Mouse (Mus musculus): ENCODE results near the gene Nop14.
A peak's percentile ranks its signal among the peaks of the same experiment; 100 is the strongest.

The Nop14 gene

DNA sequence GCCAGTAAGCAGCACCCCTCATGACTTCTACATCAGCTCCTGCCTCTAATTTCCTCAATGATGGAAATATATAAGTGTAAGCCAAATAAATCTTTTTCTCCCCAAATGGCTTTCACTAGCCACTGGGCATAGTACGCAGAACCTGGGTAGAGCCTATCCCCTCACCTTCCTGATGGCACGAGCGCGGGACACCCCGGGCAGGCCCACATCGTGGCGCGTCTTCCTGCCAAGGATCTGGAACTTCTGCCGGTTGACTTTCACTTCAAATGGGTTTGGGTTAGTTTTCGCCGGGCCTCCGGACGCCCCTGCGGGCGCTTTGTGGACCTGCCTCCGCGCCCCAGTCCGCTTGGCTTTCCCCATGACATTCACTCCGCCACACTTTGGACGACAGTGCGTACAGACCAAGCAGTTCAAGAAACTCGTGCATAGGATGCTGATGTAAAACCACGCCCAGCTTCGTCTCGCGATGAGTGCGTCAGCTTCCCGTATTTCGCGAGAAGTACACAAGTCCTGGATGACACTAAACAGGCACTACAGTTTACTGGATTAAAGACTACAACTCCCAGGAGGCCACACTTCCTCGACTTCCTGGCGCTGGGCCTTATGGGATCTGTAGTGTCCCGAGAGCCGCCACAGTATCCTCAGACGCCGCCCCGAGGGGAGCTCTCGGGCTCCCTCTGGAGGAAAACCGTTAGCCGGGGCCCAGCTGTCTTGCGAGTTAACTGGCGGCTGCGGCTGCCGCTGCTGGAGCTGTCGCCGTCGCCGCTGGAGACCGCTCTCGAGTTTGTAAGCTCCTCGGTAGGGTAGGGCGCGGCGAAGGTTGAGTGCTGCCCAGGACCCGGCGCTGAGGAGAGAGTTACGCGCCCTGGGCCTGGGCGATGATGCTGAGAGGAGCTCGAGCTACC lies at the start of gene Nop14, which contains the start of gene Grk4:
Nop14 (minus strand) TSS at position 463 of the 905 bp plus-strand sequence.
Grk4 (plus strand) TSS at position 694 of the 905 bp plus-strand sequence.
- peak; percentile 99 for DNase-seq (ENCODE audit: low read depth)

DNA sequence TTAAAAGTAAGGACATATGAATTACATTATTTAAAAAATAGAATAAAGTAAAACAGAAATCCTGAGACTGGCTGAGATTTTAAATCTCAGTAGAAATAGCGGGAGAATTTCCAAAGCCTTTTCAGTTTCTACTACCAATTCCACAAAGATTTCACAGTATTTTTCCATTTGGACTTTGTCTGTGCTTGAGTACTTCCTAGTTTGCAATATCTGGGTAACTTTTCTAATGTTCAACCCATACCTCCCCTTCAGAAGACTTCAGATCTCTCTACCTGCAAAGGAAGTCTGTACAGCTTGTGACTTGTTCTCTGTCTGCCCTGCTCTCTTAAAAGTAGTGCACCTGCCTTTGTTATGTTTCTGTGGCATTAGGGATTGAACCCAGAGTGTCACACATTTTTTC lies 48.5 kb upstream of the Nop14 start:
- DNase-seq (ENCODE audit: low read depth), result no peak

DNA sequence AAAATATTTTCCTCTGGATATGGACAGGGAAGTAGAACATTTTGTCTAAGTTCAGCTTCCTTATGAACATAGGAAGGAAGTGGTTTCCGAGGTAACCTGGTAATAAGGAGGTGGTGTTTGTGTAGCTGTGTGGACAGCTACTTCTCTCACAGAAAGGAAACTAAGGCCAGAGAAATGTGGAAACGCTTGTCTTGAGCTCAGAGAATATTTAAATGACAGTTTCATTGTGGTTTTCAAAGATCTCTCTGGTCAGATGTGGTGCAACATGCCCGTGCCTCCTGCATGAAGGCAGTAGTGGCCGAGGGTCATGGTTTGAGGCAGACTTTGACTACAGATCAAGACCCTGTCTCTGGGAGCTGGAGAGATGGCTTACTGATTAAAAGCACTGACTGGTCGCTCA lies 35.6 kb upstream of the Nop14 start:
- DNase-seq (ENCODE audit: low read depth), result no peak

DNA sequence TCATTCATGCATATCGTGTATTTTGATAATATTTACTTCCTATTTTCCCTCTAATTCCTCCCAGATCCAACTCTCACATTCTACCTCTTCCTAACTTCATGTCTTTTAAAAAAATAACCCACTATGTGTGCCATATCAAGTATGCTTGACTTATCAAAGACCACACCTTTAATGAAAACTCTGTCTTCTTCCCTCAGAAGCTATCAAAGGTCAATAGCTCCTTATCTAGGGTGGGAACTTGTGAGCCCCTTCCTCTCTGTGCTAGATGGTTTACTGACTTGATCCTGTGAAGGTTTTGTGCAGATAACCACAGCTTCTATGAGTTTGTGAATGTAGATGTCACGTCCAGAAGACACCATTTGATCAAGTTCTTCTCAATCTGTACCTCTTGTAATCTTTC lies 32.8 kb upstream of the Nop14 start:
- DNase-seq (ENCODE audit: low read depth), result no peak

DNA sequence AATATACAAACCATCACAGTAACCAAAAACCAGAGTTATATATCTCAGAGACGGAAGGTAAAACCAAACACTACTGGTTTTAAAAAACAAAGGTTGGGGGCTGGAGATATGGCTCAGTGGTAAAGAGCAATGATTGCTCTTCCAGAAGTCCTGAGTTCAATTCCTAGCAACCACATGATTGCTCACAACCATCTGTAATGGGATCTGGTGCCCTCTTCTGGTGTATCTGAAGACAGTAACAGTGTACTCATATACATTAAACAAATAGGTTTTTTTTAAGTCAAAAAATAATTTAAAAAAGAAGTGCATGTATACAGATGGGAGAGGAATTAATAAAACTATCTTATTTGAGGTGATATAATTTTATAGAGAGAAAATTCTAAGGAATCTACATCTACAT lies 29.9 kb upstream of the Nop14 start:
- DNase-seq (ENCODE audit: low read depth), result no peak

DNA sequence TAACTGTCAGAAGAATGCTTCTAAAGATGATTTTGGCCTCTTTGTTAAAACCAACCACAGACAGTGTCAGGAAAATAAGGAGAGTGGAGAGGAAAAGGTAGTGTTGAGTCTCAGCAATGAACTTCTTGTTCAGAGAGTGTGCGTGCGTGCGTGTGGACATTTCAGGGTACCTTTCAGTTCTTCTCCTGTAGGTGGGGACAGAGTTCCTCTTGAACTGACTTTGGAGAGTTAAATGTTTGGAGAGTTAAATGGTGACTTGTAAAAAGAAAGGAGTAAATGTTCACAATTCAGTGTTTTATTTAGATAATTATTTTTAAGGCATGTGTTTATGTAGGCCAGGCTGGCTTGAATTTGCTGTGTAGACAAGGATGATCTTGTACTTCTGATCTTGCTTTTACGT lies 10.3 kb upstream of the Nop14 start:
- no peak for DNase-seq (ENCODE audit: low read depth)

DNA sequence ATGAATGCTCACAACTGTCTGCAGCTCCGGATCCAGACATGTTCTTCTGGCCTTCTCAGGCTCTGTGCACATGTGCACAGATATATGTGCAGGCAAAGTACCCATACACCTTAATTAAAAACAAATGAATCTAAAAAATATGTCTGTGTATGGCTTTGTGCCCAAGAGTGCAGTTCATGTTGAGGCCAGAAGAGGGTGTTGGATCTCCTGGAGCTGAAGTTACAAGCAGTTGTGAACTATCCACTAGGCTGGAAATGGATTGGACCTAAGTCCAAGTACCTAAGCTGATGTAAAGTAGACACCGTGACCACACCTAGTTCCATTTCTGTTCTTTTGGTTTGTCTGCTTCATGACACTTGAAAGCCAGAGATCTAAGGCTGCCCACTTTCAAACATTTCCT lies 9.5 kb upstream of the Nop14 start:
- peak; percentile 20 for DNase-seq (ENCODE audit: low read depth)

DNA sequence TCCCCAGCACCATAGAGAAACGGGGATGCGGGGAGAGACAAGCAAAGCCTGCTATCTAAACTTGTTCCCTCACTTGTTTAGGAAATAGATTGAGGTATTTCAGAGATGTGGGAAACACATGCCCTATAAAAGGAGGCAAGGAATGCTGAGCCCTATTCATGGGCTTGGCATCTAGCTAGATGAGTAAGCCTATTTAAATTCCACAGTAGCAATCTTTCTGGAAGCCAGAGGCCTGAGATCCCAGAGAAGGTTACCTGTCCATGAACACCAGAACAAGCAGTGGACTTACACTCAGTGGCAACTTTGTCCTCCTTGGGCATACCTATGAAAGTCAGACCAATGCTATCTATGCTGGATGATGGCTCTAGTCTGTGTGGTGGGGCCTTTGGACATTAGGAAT lies 3.3 kb upstream of the Nop14 start:
- DNase-seq (ENCODE audit: low read depth), result peak; percentile 5

DNA sequence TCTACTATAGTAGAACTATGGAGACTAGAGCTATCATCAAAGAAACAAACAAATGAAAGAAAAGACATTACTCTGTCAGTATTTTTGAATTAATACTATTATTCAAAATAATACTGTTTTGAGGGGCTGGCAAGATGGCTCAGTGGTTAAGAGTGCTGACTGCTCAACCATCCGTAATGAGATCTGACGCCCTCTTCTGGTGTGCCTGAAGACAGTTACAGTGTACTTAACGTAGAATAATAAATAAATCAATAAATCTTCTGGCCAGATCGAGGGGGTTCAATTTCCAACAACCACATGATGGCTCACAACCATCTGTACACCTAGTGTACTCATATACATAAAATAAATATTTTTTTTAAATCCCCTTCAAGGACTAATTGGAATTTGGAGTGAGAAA lies 2.0 kb upstream of the Nop14 start:
- no peak for DNase-seq (ENCODE audit: low read depth)

DNA sequence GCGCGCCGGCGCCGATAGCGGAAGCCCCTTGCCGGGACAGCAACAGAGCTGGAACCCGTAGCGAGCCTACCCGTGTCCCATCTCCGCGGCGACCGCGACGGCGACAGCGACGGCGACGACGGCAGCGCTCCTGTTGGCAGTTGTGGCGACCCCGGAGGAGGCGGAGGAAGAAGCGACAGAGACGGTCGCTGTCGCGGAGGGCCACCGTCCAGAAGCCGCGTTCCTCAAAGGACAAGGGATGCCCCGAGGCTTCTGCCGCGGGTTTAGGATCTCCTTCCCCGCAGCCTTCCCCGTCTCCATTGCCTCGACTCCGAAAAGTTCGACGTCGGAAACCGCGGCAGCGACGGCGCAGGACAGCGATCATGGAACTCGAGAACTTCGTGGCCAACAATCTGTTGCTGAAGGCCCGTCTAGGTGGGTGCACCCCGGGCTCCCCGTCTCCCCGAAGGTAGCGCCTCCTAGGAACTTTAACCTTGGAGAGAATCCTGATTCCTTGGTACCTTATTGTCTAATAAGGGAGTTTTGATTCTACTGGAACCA lies 713 bp upstream of the Nop14 start:
- DNase-seq (ENCODE audit: low read depth), result no peak

DNA sequence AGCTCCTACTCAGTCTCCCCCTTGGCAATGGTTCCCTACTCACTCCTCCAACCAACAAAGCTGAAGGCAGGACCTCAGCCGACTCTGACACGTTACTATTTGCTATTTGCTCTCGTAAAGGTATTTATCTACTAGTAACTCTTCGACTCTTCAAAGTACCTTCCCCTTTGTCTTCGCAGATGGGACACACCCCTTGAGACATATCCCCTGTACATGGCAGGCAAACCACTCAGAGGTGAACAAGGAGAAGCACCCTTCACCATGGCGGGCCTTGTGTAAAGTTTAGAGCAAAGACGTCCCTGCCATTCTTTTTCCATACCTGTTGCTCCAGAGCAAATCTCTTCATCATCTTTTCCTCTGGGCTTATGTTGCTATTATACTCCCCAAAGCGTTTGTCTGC lies 2.4 kb downstream of the Nop14 start:
- no peak for DNase-seq (ENCODE audit: low read depth)

DNA sequence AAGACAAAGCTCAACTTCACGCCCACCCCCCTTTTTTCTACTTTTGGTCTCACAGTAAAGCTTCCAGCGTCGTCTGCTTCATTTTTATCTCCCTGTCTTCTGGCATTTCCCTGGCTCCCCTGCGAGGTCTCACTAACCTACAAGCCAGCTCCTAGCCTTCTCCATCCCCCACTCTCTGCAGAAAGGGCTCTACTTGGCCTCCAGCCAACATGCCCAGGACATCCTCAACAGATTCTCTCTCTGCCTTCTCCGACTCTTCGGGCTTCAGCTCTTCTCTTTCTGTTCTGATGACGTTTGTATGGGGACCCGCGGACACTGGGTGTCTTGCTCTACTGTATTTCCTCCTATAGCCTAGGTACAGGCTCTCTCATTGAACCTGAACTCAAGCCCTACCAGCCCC lies 5.1 kb downstream of the Nop14 start:
- no peak for DNase-seq (ENCODE audit: low read depth)

DNA sequence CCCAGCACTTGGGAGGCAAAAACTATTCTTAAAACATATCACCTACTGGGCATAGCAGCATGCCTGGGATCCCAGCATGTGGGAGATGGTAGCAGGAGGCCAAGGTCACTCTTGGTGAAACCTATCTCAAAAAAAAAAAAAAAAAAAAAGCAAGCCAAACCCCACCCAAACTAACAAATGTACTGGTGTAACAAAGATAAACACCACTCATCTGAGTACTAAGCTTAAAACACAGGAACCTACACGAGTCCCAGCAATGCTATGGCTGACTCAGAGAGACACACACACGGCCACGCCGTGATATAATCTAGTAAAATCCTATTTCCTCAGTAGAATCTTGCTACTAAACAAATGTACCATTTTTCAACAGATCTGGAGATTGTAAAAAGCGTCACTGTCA lies 7.0 kb downstream of the Nop14 start:
- DNase-seq (ENCODE audit: low read depth), result no peak

DNA sequence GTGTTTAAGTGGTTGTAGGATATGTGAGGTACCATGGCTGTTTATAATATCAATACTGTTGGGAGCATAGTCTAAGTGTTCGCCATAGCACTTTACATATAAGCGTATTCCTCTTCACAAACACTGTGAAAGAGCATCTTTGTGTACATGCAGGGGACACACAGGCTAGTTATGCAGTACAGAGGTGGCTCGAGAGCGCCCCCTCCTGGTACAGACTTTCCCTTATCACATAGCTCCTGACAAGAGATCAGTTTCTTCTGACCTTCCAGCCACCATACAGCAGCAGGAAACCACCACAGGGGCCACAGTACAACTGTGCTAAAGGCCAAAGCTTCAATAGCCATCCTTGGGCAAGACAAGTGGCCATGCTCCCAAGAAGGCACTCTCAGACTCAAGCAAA lies 12.4 kb downstream of the Nop14 start:
- DNase-seq (ENCODE audit: low read depth), result peak; percentile 86

DNA sequence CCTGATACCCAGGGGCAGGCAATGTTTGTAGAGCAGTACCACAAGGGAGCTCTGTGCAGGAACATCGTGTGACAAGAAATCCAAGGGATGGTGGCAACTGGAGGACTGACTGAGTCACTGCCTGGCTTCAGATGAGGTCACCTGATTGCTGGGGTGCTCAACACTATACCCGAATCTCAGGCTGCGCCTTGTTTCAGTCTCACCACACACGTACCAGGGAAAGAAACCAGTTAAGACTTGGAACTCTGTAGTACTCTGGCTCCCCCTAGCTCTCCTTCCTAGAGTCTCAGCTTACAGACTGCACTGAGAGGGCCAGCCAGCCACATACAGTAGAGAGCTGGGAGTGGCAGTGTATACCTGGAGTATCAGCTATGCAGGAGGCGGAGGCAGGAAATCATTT lies 17.0 kb downstream of the Nop14 start:
- peak; percentile 80 for DNase-seq (ENCODE audit: low read depth)

DNA sequence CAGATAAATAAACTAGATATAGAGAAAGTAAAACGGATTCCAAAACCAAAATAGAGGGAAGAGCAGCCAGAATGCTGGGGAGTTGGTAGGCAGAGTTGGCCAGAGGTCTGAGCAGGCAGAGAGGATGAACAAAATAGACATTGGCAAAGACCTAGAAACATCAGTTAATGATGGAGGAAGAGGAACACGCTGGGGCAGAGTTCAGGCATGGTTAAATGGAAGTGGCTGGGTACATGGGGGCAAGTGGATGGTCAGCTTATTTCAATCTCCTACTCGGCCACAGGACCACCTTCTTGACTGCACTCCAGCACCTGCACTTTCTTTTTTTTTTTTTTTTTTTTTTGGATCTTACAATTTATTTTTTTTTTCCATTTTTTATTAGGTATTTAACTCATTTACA lies 18.0 kb downstream of the Nop14 start:
- no peak for DNase-seq (ENCODE audit: low read depth)

DNA sequence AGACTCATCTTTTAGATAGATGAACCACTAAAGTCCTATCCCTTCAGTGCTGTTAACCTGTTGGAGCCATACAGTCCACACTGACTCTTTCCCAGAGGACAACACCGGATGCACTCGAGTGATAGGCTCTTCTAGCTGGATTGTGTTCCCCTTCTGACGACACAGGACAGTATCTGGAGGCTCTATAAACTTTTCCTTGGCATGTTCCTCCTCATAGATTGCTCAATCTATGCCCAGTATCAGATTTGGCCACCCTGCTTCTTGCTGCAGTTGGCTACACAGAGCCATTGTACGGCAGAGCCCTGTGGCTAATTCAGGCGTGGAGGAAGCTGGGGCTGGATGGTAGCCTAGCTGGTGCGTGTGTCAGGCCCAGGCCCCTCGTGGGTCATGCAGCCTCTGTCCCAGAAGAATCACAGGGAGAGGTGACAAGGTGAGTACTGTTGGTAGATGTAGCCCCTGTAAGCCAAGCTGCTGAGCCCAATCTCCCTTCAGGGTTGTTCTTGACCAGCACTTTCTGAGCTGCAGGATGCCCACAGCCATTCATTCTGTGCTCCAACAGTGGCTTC lies 22.3 kb downstream of the Nop14 start:
- no peak for DNase-seq (ENCODE audit: low read depth)

DNA sequence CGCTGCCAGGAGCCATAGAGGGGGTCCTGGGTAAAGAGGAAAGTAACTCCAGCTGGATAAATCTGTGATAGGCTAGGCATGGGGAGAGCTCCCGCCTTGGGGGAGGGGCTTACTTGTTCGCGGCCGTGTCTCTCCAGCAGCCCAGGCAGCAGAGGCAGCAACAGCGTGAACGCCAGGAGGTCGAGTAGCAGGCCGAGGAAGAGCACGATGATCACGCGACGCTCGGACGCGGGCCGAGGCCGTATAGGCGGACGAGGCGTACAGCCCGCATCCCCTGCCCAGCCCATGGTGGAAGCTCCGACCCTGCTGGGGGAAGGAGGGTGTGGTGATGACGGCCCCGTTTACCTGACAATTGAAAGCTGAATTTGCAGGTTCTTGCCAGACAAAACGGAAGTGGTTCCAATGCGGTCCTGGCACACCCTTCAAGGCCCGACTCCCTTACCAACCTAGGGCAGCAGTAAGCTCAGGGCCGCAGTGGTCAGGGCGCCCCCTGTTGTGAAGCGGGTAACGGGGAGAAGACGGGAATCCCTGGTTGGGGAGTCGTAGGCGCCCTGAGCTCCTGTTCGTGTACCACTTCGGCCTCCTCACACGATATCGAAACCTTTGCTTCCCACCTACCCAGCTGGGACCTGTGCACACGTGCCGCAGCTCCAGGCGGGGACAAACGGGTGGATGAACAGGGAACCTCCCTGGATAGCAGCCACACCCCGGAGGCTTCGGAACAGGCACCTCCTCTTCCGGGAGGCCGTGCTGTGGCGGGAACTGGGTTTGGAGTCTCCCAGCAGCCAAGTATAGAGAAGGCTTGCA lies 23.3 kb downstream of the Nop14 start, which contains the start of gene Mfsd10:
Mfsd10 (minus strand) TSS at position 732 of the 807 bp plus-strand sequence.
- peak; percentile 85 for DNase-seq (ENCODE audit: low read depth)

DNA sequence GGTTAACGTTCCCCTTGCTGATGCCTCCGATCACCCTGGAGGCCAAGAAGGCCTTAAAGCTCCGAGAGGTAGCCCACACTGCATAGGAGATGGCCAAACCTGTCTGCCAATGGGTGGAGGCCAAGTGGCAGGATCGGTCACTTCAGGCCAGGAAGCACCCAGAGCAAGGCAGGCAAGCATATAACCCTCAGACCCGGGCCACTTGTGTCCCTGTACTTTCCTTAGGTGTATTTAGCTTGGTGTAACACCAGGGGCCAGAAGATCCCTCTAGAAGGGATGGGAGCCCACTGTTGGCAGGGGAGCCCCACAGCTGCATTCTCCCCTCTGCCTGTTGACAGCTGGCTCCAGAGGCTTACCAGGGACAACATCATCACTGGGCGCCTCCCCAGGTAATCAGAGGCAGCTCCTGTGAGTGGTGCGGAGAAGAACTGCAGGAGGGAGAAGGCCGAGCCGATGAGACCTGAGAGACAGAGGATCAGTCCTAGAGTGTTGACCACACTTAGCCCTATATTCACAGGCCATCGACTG lies 24.2 kb downstream of the Nop14 start:
- peak; percentile 27 for DNase-seq (ENCODE audit: low read depth)

DNA sequence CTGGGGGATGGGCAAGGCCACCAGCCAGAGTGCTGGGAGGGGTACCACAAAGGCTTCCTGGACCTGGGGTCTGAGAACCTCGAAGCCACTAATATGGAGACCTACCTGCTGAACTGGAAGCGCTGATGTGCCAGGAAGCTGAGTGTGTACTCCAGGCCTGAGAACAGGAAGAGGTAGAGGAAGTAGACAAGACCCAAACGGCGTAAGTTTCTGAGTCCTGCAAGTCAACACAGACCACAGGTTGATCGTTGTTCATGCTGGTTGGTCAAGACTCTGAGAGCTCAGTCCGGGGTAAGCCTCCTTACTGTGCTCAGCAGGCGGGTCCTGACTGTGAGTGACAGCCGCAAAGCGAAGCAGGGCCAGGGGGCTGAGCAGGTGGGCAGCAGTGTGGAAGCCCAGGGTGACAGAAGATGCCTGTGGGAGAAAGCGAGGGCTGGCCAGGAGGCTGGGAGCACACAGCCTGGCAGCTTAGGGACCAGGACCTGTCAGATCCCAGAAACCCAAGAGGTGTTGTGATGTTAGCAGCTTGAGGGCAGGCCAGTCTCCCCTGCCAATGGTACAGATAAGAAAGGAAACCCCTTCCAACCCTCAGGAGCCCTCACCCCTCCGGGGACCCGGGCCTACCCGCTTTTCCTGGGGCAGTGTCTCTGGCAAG lies 25.1 kb downstream of the Nop14 start:
- no peak for DNase-seq (ENCODE audit: low read depth)

DNA sequence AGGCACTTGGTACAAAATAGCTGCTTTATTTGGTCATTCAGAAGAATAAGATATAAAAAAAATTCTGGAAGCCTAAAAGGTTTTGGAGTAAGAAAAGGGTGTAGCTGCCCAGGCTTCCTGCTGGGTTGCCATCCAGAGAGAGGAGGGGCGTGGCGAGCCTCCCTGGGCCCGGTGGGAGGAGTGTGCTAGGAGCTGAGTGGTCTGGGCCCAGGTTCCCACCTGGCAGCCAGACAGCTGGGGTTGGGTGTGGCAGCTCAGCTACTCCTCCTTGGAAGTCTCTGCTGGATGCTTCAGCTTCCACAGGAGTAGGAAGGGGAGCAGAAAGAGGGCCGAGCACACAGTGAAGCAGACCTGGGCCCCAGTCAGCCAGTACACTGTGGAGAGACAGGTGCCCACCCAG lies 26.3 kb downstream of the Nop14 start:
- no peak for DNase-seq (ENCODE audit: low read depth)

DNA sequence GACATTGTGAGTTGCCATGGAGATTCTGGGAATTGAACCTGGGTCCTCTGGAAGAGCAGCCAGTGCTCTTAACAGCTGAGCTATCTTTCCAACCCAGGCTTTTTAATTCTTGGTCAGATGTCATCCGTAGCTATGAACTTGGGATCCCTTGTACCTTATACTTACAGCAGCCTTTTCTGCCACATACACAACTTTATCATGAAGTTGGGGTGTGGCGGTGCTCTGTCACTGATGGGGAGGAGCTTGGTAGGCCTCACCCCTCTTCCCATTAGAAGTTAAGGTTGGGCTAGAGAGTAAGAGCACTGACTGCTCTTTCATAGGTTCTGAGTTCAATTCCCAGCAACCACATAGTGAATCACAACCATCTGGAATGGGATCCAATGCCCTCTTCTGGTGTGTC lies 27.0 kb downstream of the Nop14 start:
- no peak for DNase-seq (ENCODE audit: low read depth)
